Mouse (Mus musculus) ES-E14 (cell line): Measurements from ENCODE around the gene Gm5868. TPM values are rescaled to one million over a fixed set of nuclear protein-coding genes. Genes with fewer than 3 reads are reported as not detected.
"Not testable (repeated sequence)": the region's sequence is repeated elsewhere in the genome, so short reads cannot be mapped to it uniquely, and the experiment has no call there.

Source experiments
- DNase-seq: peaks from one replicate; pipeline ENCODE4 v3.0.0-alpha.2; 2013; ENCODE audit warnings: low read depth, low spot score
- H3K27ac ChIP-seq: 2 replicates; pipeline ENCODE4 v1.5.1; 2012; ENCODE audit warnings: low read depth, mild to moderate bottlenecking, low read length, moderate library complexity, mixed read lengths; ENCODE audit not compliant: poor library complexity, insufficient read depth, severe bottlenecking
- H3K36me3 ChIP-seq: 2 replicates; pipeline ENCODE4 v1.6.1; 2012; ENCODE audit warnings: mild to moderate bottlenecking, low read length, moderate library complexity, mixed read lengths; ENCODE audit not compliant: control insufficient read depth, poor library complexity, insufficient read depth, severe bottlenecking
- H3K4me1 ChIP-seq, 2 experiments: fragments of 150-350 bp in 1 of 2; sonication (generic) in 1 of 2; 2 replicates each; pipeline ENCODE4 v1.6.1; 2012; ENCODE audit warnings: low read length in 2 of 2, mild to moderate bottlenecking in 1 of 2, mixed read lengths in 1 of 2; ENCODE audit not compliant: control insufficient read depth in 2 of 2, insufficient read depth in 2 of 2, poor library complexity in 1 of 2
- H3K4me3 ChIP-seq, 2 experiments: fragments of 150-350 bp in 1 of 2; sonication (generic) in 1 of 2; 2 replicates each; pipeline ENCODE4 v1.5.1; 2012; ENCODE audit warnings: low read length in 2 of 2, low read depth in 1 of 2, mild to moderate bottlenecking in 1 of 2, mixed read lengths in 1 of 2; ENCODE audit not compliant: insufficient read depth in 1 of 2, poor library complexity in 1 of 2, severe bottlenecking in 1 of 2
- H3K9ac ChIP-seq: 2 replicates; pipeline ENCODE4 v1.6.1; 2012; ENCODE audit warnings: low read depth, mild to moderate bottlenecking, low read length, mixed read lengths; ENCODE audit not compliant: poor library complexity, insufficient read depth, severe bottlenecking
- H3K9me3 ChIP-seq: fragments of 150-350 bp; sonication (generic); 2 replicates; pipeline ENCODE4 v1.6.1; 2012; ENCODE audit warnings: low read depth, mild to moderate bottlenecking, low read length; ENCODE audit not compliant: control insufficient read depth, insufficient read depth
- CHD2 ChIP-seq: IDR thresholded peaks from 2 replicates; pipeline ENCODE4 v1.6.1; 2014; ENCODE audit warnings: mild to moderate bottlenecking, low read depth, low read length, inconsistent platforms
- HCFC1 ChIP-seq: IDR thresholded peaks from 2 replicates; pipeline ENCODE4 v1.6.1; 2012; ENCODE audit warnings: low read length, inconsistent platforms, borderline replicate concordance; ENCODE audit not compliant: insufficient read depth
- MAFK ChIP-seq: IDR thresholded peaks from 2 replicates; pipeline ENCODE4 v1.6.1; 2014; ENCODE audit warnings: mild to moderate bottlenecking, low read depth, low read length, inconsistent platforms; ENCODE audit not compliant: insufficient read depth
- ZC3H11A ChIP-seq: IDR thresholded peaks from 2 replicates; pipeline ENCODE4 v1.6.1; 2012; ENCODE audit warnings: low read depth, mild to moderate bottlenecking, inconsistent platforms, low read length, borderline replicate concordance
- ZNF384 ChIP-seq: IDR thresholded peaks from 2 replicates; pipeline ENCODE4 v1.6.1; 2012; ENCODE audit warnings: low read depth, low read length, inconsistent platforms
- in situ Hi-C, 2 experiments: fragments of 600-800 bp; cut with MboI; formaldehyde crosslinking; loops; one replicate each; pipeline ENCODE4 v1.15.1; 2025; ENCODE audit warnings: low sequenced_read_pairs in 2 of 2, inconsistent platforms in 1 of 2; ENCODE audit not compliant: unreplicated experiment in 2 of 2
- total RNA-seq: library from RNA; depleted of rRNA; stranded (reverse); fragments of 300-350 nt; gene quantifications from 2 replicates; pipeline ENCODE4 v1.2.3, GENCODE M21; 2012

The Gm5868 gene
- total RNA-seq, 1 experiment: not detected

- no peaks in the 10 kb centered on the region for H3K9me3 ChIP-seq
- H3K9ac ChIP-seq: no peak overlapping the region
- in situ Hi-C loops: no loop called here
- no peak overlapping the region for H3K27ac ChIP-seq
- H3K4me3 ChIP-seq: no peak overlapping the region
- no peaks in the 10 kb centered on the region for H3K4me1 ChIP-seq
- no peak for TF ChIP-seq MAFK
- TF ChIP-seq CHD2: no peak
- no peak for TF ChIP-seq HCFC1
- TF ChIP-seq ZNF384: no peak
- TF ChIP-seq ZC3H11A: no peak
- H3K36me3 ChIP-seq: no peaks in the 10 kb centered on the region
- no peak for DNase-seq
Measured at GRCm38 (mm10) chr5:72621022-72621421, 33.7 kb upstream of the Gm5868 start.

- Histone ChIP-seq H3K36me3 (no peaks in the 10 kb centered on the region), H3K9ac (no peak overlapping the region), H3K9me3 (no peaks in the 10 kb centered on the region), H3K4me3 (no peak overlapping the region), H3K27ac (no peak overlapping the region), H3K4me1 (no peaks in the 10 kb centered on the region)
- DNase-seq: no peak
- in situ Hi-C loops: no loop called here
- TF ChIP-seq HCFC1: no peak
- no peak for TF ChIP-seq MAFK
- TF ChIP-seq ZC3H11A: no peak
- TF ChIP-seq CHD2: no peak
- no peak for TF ChIP-seq ZNF384
Measured at GRCm38 (mm10) chr5:72617413-72617812, 30.1 kb upstream of the Gm5868 start.

- in situ Hi-C loops: no loop called here
- no peak for TF ChIP-seq ZNF384
- no peak for TF ChIP-seq ZC3H11A
- TF ChIP-seq MAFK: no peak
- TF ChIP-seq CHD2: no peak
- no peak for TF ChIP-seq HCFC1
- Histone ChIP-seq H3K27ac (no peak overlapping the region), H3K9ac (no peak overlapping the region), H3K4me3 (no peak overlapping the region), H3K36me3 (no peaks in the 10 kb centered on the region), H3K9me3 (no peaks in the 10 kb centered on the region), H3K4me1 (no peaks in the 10 kb centered on the region)
- DNase-seq: no peak
Measured at GRCm38 (mm10) chr5:72603138-72603537, 15.8 kb upstream of the Gm5868 start.

GRCm38 (mm10) chr5:72601006-72601405 is 13.7 kb upstream of the Gm5868 start:
- Histone ChIP-seq H3K9ac (no peak overlapping the region), H3K4me1 (no peaks in the 10 kb centered on the region), H3K4me3 (no peak overlapping the region), H3K27ac (no peak overlapping the region), H3K9me3 (no peaks in the 10 kb centered on the region), H3K36me3 (no peaks in the 10 kb centered on the region)
- peak; percentile 84 for DNase-seq
- in situ Hi-C loops: no loop called here
- TF ChIP-seq MAFK (no peak), ZC3H11A (peak; percentile 25; the same call in 1 of the 2 replicates)

- H3K27ac ChIP-seq, H3K4me1 ChIP-seq, H3K9ac ChIP-seq, in situ Hi-C loops, H3K9me3 ChIP-seq, H3K36me3 ChIP-seq, DNase-seq: not testable (repeated sequence)
- peak overlapping the region; percentile 36 to 63 for H3K4me3 ChIP-seq
Measured at GRCm38 (mm10) chr5:72586667-72587191, 622 bp downstream of the Gm5868 start.

GRCm38 (mm10) chr5:72586122-72586521 is 1.2 kb downstream of the Gm5868 start:
- H3K27ac ChIP-seq, in situ Hi-C loops, H3K4me3 ChIP-seq, H3K36me3 ChIP-seq, H3K9ac ChIP-seq, DNase-seq, H3K4me1 ChIP-seq, H3K9me3 ChIP-seq: not testable (repeated sequence)

GRCm38 (mm10) chr5:72580970-72581332 is 6.4 kb downstream of the Gm5868 start, which contains the start of gene Zar1:
Gene Zar1, minus strand, starts transcription at chr5:72581254.
- H3K9me3 ChIP-seq, H3K4me1 ChIP-seq, H3K27ac ChIP-seq, H3K36me3 ChIP-seq, in situ Hi-C loops, DNase-seq: not testable (repeated sequence)
- H3K4me3 ChIP-seq: peak within 1 kb of the TSS; percentile 60 to 62
- peak within 1 kb of the TSS; percentile 33 for H3K9ac ChIP-seq
